Mouse (Mus musculus): ENCODE measurements around the gene Eng. TPM values are rescaled to one million over a fixed set of nuclear protein-coding genes. Genes with fewer than 3 reads are reported as not detected.

Gene Eng
- polyA plus RNA-seq, 1 experiment from 2014 or later: 113 TPM

DNA sequence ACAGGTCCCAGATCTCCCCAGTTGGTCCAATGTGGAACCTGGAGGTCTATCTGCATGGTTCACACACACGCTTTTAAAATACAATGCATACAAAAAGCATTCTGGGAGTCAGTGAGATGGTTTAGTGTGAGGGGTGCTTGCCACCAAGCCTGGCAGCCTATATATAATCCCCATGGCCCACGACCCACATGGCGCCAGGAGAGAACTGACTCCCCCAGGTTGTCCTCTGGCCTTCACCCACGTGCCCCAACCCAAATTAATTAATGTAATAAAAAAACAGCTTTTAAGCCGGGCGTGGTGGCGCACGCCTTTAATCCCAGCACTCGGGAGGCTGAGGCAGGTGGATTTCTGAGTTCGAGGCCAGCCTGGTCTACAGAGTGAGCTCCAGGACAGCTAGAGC lies 37.3 kb downstream of the Eng start:
- WGBS (ENCODE audit: insufficient replicate concordance): 88% methylated on average over 10 of the region's 10 CpGs
- H3K27ac ChIP-seq (ENCODE audit: low read depth, low read length): no peak overlapping the region

DNA sequence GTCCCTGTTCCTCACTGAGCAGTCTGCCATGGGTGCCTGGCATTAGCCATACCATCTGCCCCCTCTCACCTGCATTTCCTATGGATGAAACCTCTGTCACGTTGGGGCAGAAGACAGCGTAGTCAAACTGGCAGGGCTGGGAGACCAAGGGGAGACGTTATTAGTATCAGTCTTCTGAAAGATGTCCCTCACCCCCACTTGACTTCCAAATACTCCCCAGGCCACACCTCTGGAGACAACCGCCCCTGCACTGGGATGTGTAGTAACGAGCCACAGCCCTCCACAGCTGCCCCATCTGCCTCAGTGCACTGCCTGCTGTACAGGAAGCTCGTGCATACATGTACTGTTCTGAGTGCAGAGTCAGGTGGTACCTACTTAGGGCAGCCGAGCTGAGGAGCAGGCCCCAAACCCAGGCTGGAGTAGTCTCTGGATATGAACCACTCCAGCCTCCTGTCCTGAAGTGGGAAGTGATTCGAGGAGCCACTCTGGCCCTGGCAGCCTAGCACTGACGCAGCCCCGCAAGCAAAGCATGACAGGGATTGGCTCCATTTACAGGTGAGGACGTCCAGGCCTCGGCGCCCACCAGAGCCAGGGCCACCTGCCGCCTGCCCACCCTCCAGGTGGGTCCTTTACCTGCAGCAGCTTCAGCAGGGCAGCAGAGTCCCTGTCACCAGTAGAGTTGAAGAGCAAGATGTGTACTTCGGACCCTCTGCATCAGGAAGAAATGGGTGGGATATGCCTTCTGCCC lies 38.5 kb downstream of the Eng start:
- no peak for ATAC-seq (replicated peaks; ENCODE audit: insufficient number of reproducible peaks, low FRiP score, low TSS enrichment)
- H3K27me3 ChIP-seq (ENCODE audit: control insufficient read depth, insufficient read depth, low read length): no peaks in the 10 kb centered on the region
- H3K27ac ChIP-seq (ENCODE audit: low read depth, low read length): no peak overlapping the region
- no peak overlapping the region for H3K4me2 ChIP-seq
- H3K4me1 ChIP-seq (ENCODE audit: control insufficient read depth, insufficient read depth, low read length): peaks cover 8% of the 10 kb centered on the region
- H3K36me3 ChIP-seq (ENCODE audit: control insufficient read depth, insufficient read depth, low read length): peaks cover 28% of the 10 kb centered on the region
- 86% methylated on average over 15 of the region's 15 CpGs for WGBS (ENCODE audit: insufficient replicate concordance)
- H3K9ac ChIP-seq (ENCODE audit: low read depth, low read length): no peak overlapping the region
- no peaks in the 10 kb centered on the region for H3K9me3 ChIP-seq (replicated peaks; ENCODE audit: control insufficient read depth, low read length)
- H3K4me3 ChIP-seq (ENCODE audit: low read depth, low read length): no peak overlapping the region

More for the DNA sequence above, 37.3 kb downstream of the Eng start:
- Histone ChIP-seq H3K4me3 (ENCODE audit: low read depth, low read length) (no peak overlapping the region), H3K27me3 (ENCODE audit: control insufficient read depth, insufficient read depth, low read length) (no peaks in the 10 kb centered on the region), H3K9me3 (replicated peaks; ENCODE audit: control insufficient read depth, low read length) (no peaks in the 10 kb centered on the region), H3K4me2 (no peak overlapping the region), H3K9ac (ENCODE audit: low read depth, low read length) (no peak overlapping the region), H3K4me1 (ENCODE audit: control insufficient read depth, insufficient read depth, low read length) (peaks cover 12% of the 10 kb centered on the region), H3K36me3 (ENCODE audit: control insufficient read depth, insufficient read depth, low read length) (peaks cover 28% of the 10 kb centered on the region)
- no peak for ATAC-seq (replicated peaks; ENCODE audit: insufficient number of reproducible peaks, low FRiP score, low TSS enrichment)

DNA sequence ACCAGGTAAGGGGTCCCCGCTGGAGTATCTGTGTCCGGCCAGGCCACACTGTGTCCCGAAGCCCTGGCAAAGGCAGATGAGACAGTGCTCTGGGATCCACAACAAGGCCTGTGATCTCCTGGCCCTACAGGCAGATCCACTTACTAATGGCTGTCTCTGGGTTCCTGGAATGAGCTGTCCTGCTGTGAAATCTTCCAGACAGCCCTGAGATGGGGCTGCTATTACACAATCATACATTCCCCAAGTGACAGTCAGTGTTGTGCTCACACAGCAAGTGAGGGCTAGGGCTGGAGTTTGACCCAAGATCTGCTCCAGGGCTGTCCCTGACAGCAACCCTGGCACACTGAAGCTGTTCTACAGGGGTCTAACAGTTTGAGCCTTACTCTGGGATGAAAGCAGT lies 39.4 kb downstream of the Eng start:
- WGBS (ENCODE audit: insufficient replicate concordance): 94% methylated on average over 3 of the region's 3 CpGs
- peaks cover 28% of the 10 kb centered on the region for H3K36me3 ChIP-seq (ENCODE audit: control insufficient read depth, insufficient read depth, low read length)
- no peak overlapping the region for H3K9ac ChIP-seq (ENCODE audit: low read depth, low read length)
- H3K4me3 ChIP-seq (ENCODE audit: low read depth, low read length): no peak overlapping the region
- H3K27ac ChIP-seq (ENCODE audit: low read depth, low read length): no peak overlapping the region
- no peak for ATAC-seq (replicated peaks; ENCODE audit: insufficient number of reproducible peaks, low FRiP score, low TSS enrichment)
- H3K27me3 ChIP-seq (ENCODE audit: control insufficient read depth, insufficient read depth, low read length): no peaks in the 10 kb centered on the region
- H3K9me3 ChIP-seq (replicated peaks; ENCODE audit: control insufficient read depth, low read length): no peaks in the 10 kb centered on the region
- H3K4me2 ChIP-seq: no peak overlapping the region
- no peaks in the 10 kb centered on the region; the same call in 1 of the 2 replicates for H3K4me1 ChIP-seq (ENCODE audit: control insufficient read depth, insufficient read depth, low read length)

DNA sequence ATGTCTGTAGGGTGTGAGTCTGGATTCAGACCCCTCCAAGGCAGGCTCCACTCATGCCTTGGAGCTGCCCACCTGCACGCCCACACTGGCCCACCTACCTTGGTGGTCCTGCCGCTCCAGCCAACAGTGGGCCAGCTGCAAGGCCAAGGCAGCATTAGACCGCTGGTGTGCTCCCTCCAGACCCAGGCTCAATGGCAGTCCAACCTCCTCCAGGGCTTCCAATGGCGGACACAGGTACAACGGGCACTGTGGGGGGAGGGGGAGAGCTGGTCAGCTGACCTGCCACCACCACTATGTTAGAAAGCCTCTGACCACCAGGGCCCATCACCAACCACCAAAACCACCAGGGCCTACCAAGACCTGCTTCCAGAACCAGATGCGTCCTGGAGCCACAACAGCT lies 40.2 kb downstream of the Eng start:
- Histone ChIP-seq H3K4me3 (ENCODE audit: low read depth, low read length) (no peak overlapping the region), H3K9ac (ENCODE audit: low read depth, low read length) (no peak overlapping the region), H3K4me1 (ENCODE audit: control insufficient read depth, insufficient read depth, low read length) (0 out of 2 replicates have a peak, but pooled peaks cover 2% of the 10 kb centered on the region), H3K27ac (ENCODE audit: low read depth, low read length) (no peak overlapping the region), H3K4me2 (no peak overlapping the region), H3K27me3 (ENCODE audit: control insufficient read depth, insufficient read depth, low read length) (no peaks in the 10 kb centered on the region), H3K9me3 (replicated peaks; ENCODE audit: control insufficient read depth, low read length) (no peaks in the 10 kb centered on the region), H3K36me3 (ENCODE audit: control insufficient read depth, insufficient read depth, low read length) (peaks cover 28% of the 10 kb centered on the region)
- WGBS (ENCODE audit: insufficient replicate concordance): 88% methylated on average over 6 of the region's 6 CpGs
- no peak for ATAC-seq (replicated peaks; ENCODE audit: insufficient number of reproducible peaks, low FRiP score, low TSS enrichment)

DNA sequence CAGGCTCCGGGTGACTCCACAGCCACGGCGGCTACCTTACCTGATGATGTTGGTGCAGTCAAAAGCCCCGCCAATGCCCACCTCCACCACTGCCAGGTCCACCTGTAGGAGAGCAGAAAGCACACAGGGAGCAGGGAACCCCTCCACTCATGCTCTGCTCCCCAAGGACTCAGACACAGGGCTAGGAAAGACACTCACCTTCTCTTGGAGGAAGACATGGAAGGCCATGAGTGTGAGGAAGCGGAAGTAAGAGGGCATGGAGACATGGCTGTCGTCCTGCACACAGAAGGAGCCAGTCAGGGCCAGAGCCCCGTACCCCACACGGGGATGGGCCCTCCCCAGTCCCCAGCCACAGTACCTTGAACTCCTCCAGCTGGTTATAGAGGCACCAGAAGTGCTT lies 41.2 kb downstream of the Eng start:
- WGBS (ENCODE audit: insufficient replicate concordance): 94% methylated on average over 8 of the region's 8 CpGs
- Histone ChIP-seq H3K27me3 (ENCODE audit: control insufficient read depth, insufficient read depth, low read length) (no peaks in the 10 kb centered on the region), H3K4me1 (ENCODE audit: control insufficient read depth, insufficient read depth, low read length) (peaks cover 3% of the 10 kb centered on the region; the same call in 1 of the 2 replicates), H3K4me2 (no peak overlapping the region), H3K4me3 (ENCODE audit: low read depth, low read length) (no peak overlapping the region), H3K27ac (ENCODE audit: low read depth, low read length) (no peak overlapping the region), H3K9ac (ENCODE audit: low read depth, low read length) (no peak overlapping the region), H3K9me3 (replicated peaks; ENCODE audit: control insufficient read depth, low read length) (no peaks in the 10 kb centered on the region), H3K36me3 (ENCODE audit: control insufficient read depth, insufficient read depth, low read length) (peaks cover 27% of the 10 kb centered on the region)
- ATAC-seq (replicated peaks; ENCODE audit: insufficient number of reproducible peaks, low FRiP score, low TSS enrichment): no peak

DNA sequence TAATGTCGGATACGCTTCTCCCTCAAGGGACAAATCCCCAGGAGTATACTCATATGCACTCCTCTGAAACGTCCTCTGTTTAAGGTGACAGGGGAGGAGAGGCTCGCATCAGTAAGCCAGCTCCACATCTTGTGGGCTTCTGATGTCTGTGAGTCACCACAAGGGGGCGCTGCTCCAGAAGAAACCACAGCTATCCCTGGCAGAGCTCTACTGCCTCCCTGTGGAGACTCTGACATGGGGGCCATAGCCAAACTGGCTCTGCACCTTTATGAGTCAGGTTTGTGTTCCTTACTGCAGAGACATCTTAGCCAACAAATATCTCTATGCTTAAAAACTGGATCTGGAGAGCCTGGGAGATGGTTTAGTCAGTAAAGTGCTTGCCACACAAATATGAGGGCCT lies 43.0 kb downstream of the Eng start:
- Histone ChIP-seq H3K4me3 (ENCODE audit: low read depth, low read length) (no peak overlapping the region), H3K36me3 (ENCODE audit: control insufficient read depth, insufficient read depth, low read length) (peaks cover 20% of the 10 kb centered on the region), H3K9me3 (replicated peaks; ENCODE audit: control insufficient read depth, low read length) (no peaks in the 10 kb centered on the region), H3K27ac (ENCODE audit: low read depth, low read length) (no peak overlapping the region), H3K4me1 (ENCODE audit: control insufficient read depth, insufficient read depth, low read length) (peaks cover 11% of the 10 kb centered on the region), H3K9ac (ENCODE audit: low read depth, low read length) (no peak overlapping the region), H3K27me3 (ENCODE audit: control insufficient read depth, insufficient read depth, low read length) (no peaks in the 10 kb centered on the region), H3K4me2 (no peak overlapping the region)
- ATAC-seq (replicated peaks; ENCODE audit: insufficient number of reproducible peaks, low FRiP score, low TSS enrichment): no peak
- 20% methylated on average over 5 of the region's 5 CpGs for WGBS (ENCODE audit: insufficient replicate concordance)

DNA sequence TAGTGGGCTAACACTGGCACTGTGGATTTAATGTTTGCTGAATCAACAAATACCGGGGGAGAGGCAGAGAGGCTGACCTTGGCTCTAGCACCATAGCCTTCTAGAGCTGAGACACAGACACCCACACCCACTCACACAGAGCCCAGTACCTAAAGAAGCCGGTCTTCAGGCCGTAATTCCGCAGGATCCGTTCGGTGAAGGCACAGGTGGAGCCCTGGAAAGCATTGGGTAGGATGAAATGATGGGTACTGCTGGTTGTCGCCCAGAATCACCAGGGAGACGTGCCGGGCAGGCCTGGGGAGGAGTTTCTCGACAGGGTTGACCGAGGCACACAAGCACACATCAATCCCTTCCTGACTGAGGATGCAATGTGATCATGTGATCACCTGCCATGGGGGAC lies 44.6 kb downstream of the Eng start:
- H3K4me3 ChIP-seq (ENCODE audit: low read depth, low read length): no peak overlapping the region
- H3K27me3 ChIP-seq (ENCODE audit: control insufficient read depth, insufficient read depth, low read length): no peaks in the 10 kb centered on the region
- WGBS (ENCODE audit: insufficient replicate concordance): 89% methylated on average over 11 of the region's 11 CpGs
- no peak overlapping the region for H3K27ac ChIP-seq (ENCODE audit: low read depth, low read length)
- no peak for ATAC-seq (replicated peaks; ENCODE audit: insufficient number of reproducible peaks, low FRiP score, low TSS enrichment)
- H3K9ac ChIP-seq (ENCODE audit: low read depth, low read length): 0 out of 2 replicates have a peak overlapping the region, but pooled peaks have one; percentile 34
- no peak overlapping the region; the same call in 1 of the 2 replicates for H3K4me2 ChIP-seq
- H3K9me3 ChIP-seq (replicated peaks; ENCODE audit: control insufficient read depth, low read length): no peaks in the 10 kb centered on the region
- H3K36me3 ChIP-seq (ENCODE audit: control insufficient read depth, insufficient read depth, low read length): peaks cover 11% of the 10 kb centered on the region
- peaks cover 11% of the 10 kb centered on the region for H3K4me1 ChIP-seq (ENCODE audit: control insufficient read depth, insufficient read depth, low read length)

DNA sequence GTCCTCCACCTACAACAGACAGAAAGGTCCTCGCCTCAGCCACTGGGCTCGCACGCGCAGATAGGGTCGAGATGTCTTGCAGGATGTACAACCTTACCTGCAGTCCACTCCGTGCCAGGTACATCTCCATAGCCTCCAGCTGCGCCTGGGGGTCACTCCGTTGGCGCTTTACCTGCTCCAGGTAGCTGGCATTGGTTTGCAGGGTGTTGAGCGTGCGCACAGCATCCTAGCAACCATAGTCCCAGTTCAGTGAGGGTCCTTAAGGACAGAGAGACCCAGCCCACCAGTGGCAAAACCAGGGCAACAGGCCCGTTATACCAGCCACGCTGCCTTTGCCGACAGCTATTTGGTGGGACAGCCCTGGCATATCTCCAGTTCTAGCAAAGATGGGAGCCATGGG lies 46.1 kb downstream of the Eng start:
- H3K4me3 ChIP-seq (ENCODE audit: low read depth, low read length): no peak overlapping the region
- no peak overlapping the region for H3K27ac ChIP-seq (ENCODE audit: low read depth, low read length)
- no peaks in the 10 kb centered on the region for H3K27me3 ChIP-seq (ENCODE audit: control insufficient read depth, insufficient read depth, low read length)
- WGBS (ENCODE audit: insufficient replicate concordance): 95% methylated on average over 14 of the region's 14 CpGs
- peaks cover 3% of the 10 kb centered on the region; the same call in 1 of the 2 replicates for H3K36me3 ChIP-seq (ENCODE audit: control insufficient read depth, insufficient read depth, low read length)
- no peak for ATAC-seq (replicated peaks; ENCODE audit: insufficient number of reproducible peaks, low FRiP score, low TSS enrichment)
- H3K4me1 ChIP-seq (ENCODE audit: control insufficient read depth, insufficient read depth, low read length): peaks cover 11% of the 10 kb centered on the region
- no peaks in the 10 kb centered on the region for H3K9me3 ChIP-seq (replicated peaks; ENCODE audit: control insufficient read depth, low read length)
- peak overlapping the region; percentile 96; the same call in 1 of the 2 replicates for H3K4me2 ChIP-seq
- H3K9ac ChIP-seq (ENCODE audit: low read depth, low read length): no peak overlapping the region; the same call in 1 of the 2 replicates

DNA sequence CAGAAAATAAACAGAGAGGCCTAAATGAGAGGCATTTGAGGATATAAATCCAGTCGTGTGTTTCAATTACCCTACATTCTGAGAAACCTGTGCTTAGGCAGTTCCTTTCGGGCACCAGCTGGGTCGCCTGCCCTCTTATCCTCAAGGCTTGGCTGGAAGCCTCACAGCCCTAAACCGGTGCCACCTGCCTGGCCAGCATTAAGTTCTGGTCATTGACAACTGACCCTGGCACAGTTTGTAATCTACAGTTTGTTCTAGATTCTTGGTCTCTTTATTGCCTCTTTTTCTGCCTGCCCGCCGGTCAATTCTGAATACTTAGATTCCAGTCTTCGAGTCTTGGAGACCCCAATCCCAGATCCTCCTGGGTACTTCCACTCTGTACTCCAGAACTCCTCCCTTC lies 46.9 kb downstream of the Eng start:
- no peak for ATAC-seq (replicated peaks; ENCODE audit: insufficient number of reproducible peaks, low FRiP score, low TSS enrichment)
- Histone ChIP-seq H3K4me3 (ENCODE audit: low read depth, low read length) (peak overlapping the region; percentile 86), H3K9me3 (replicated peaks; ENCODE audit: control insufficient read depth, low read length) (no peaks in the 10 kb centered on the region), H3K36me3 (ENCODE audit: control insufficient read depth, insufficient read depth, low read length) (no peaks in the 10 kb centered on the region), H3K4me1 (ENCODE audit: control insufficient read depth, insufficient read depth, low read length) (peaks cover 11% of the 10 kb centered on the region), H3K9ac (ENCODE audit: low read depth, low read length) (peak overlapping the region; percentile 91), H3K27ac (ENCODE audit: low read depth, low read length) (peak overlapping the region; percentile 79; the same call in 1 of the 2 replicates), H3K4me2 (peak overlapping the region; percentile 96), H3K27me3 (ENCODE audit: control insufficient read depth, insufficient read depth, low read length) (no peaks in the 10 kb centered on the region)
- 21% methylated on average over 7 of the region's 7 CpGs for WGBS (ENCODE audit: insufficient replicate concordance)
